Mouse (Mus musculus) intestine, embryonic 16.5 days (tissue): ENCODE results near the gene Tm9sf4. TPM values are rescaled to one million over a fixed set of nuclear protein-coding genes. Genes with fewer than 3 reads are reported as not detected.

Experiments
- ATAC-seq: fragments of 200-750 bp; cut with Nextera tagmentation; 2 replicates; pipeline ENCODE4 v1.8.0; 2017; ENCODE audit warnings: moderate TSS enrichment, moderate library complexity
- H3K27ac ChIP-seq: fragments of 300-500 bp; sonication (generic); 2 replicates; pipeline ENCODE4 v1.5.1; 2014; ENCODE audit warnings: mild to moderate bottlenecking, low read length
- H3K27me3 ChIP-seq: fragments of 300-500 bp; sonication (generic); replicated peaks from 2 replicates; pipeline ENCODE4 v1.6.1; 2014; ENCODE audit warnings: low read length, control low read depth, mixed read lengths; ENCODE audit not compliant: control insufficient read depth, insufficient read depth
- H3K36me3 ChIP-seq: fragments of 300-500 bp; sonication (generic); 2 replicates; pipeline ENCODE4 v1.6.1; 2014; ENCODE audit warnings: low read length, control low read depth; ENCODE audit not compliant: control insufficient read depth, insufficient read depth
- H3K4me1 ChIP-seq: fragments of 300-500 bp; sonication (generic); 2 replicates; pipeline ENCODE4 v1.6.1; 2014; ENCODE audit warnings: low read length, control low read depth, mixed read lengths; ENCODE audit not compliant: control insufficient read depth, insufficient read depth
- H3K4me2 ChIP-seq: fragments of 300-500 bp; sonication (generic); 2 replicates; pipeline ENCODE4 v1.6.1; 2014; ENCODE audit warnings: low read depth, low read length, control low read depth
- H3K4me3 ChIP-seq: fragments of 300-500 bp; sonication (generic); 2 replicates; pipeline ENCODE4 v1.5.1; 2014; ENCODE audit warnings: mild to moderate bottlenecking, low read length
- H3K9ac ChIP-seq: fragments of 300-500 bp; sonication (generic); 2 replicates; pipeline ENCODE4 v1.6.1; 2014; ENCODE audit warnings: low read depth, low read length
- H3K9me3 ChIP-seq: fragments of 300-500 bp; sonication (generic); 2 replicates; pipeline ENCODE4 v1.6.1; 2016; ENCODE audit warnings: low read length, control low read depth; ENCODE audit not compliant: control insufficient read depth
- WGBS: fragments of 180-500 bp; shearing (Covaris S2); extraction: QIAGEN DNeasy Blood & Tissue Kit; methylation state at CpG from one replicate; pipeline ENCODE4 v1.1.7; 2014; 5-methylcytosine and 5-hydroxymethylcytosine counted together
- polyA plus RNA-seq: library from polyadenylated mRNA; unstranded; fragments of >200 nt; fragmentation: Nextera tagmentation; extraction: Ambion mirVana; gene quantifications from 2 replicates; pipeline ENCODE4 v1.2.1, GENCODE M21; 2015

Gene Tm9sf4
- polyA plus RNA-seq, 1 experiment from 2014 or later: 101 TPM

- Histone ChIP-seq H3K4me3 (no peak overlapping the region), H3K36me3 (no peaks in the 10 kb centered on the region), H3K9ac (peak overlapping the region; percentile 43), H3K4me1 (peaks cover 3% of the 10 kb centered on the region; the same call in 1 of the 2 replicates), H3K4me2 (no peak overlapping the region; the same call in 1 of the 2 replicates), H3K27me3 (no peaks in the 10 kb centered on the region), H3K9me3 (no peaks in the 10 kb centered on the region), H3K27ac (peak overlapping the region; percentile 94)
- ATAC-seq: peak; percentile 94
- 38% methylated on average over 3 of the region's 3 CpGs for WGBS
These were observed 57.4 kb downstream of the Tm9sf4 start for GRCm38 (mm10) chr2:153218516-153218915.

- H3K36me3 ChIP-seq: no peaks in the 10 kb centered on the region
- 80% methylated on average over 4 of the region's 4 CpGs for WGBS
- no peak overlapping the region for H3K4me2 ChIP-seq
- no peaks in the 10 kb centered on the region for H3K27me3 ChIP-seq
- peaks cover 14% of the 10 kb centered on the region for H3K4me1 ChIP-seq
- no peak overlapping the region for H3K27ac ChIP-seq
- no peak for ATAC-seq
- no peak overlapping the region for H3K9ac ChIP-seq
- no peaks in the 10 kb centered on the region for H3K9me3 ChIP-seq
- H3K4me3 ChIP-seq: no peak overlapping the region
These were observed 60.5 kb downstream of the Tm9sf4 start for GRCm38 (mm10) chr2:153221620-153222019.

GRCm38 (mm10) chr2:153222130-153222529 is 61.0 kb downstream of the Tm9sf4 start:
- H3K27ac ChIP-seq: no peak overlapping the region
- H3K4me3 ChIP-seq: no peak overlapping the region
- no peaks in the 10 kb centered on the region for H3K27me3 ChIP-seq
- no peaks in the 10 kb centered on the region for H3K9me3 ChIP-seq
- ATAC-seq: no peak
- H3K36me3 ChIP-seq: no peaks in the 10 kb centered on the region
- H3K4me2 ChIP-seq: no peak overlapping the region
- H3K4me1 ChIP-seq: peaks cover 14% of the 10 kb centered on the region
- no peak overlapping the region for H3K9ac ChIP-seq

- no peak overlapping the region for H3K27ac ChIP-seq
- no peak for ATAC-seq
- H3K4me1 ChIP-seq: peaks cover 14% of the 10 kb centered on the region
- H3K4me2 ChIP-seq: no peak overlapping the region
- no peaks in the 10 kb centered on the region for H3K9me3 ChIP-seq
- no peak overlapping the region for H3K9ac ChIP-seq
- H3K36me3 ChIP-seq: no peaks in the 10 kb centered on the region
- H3K4me3 ChIP-seq: no peak overlapping the region
- 96% methylated on average over 2 of the region's 2 CpGs for WGBS
- H3K27me3 ChIP-seq: no peaks in the 10 kb centered on the region
These were observed 61.5 kb downstream of the Tm9sf4 start for GRCm38 (mm10) chr2:153222566-153222965.

- Histone ChIP-seq H3K36me3 (peaks cover 11% of the 10 kb centered on the region), H3K9me3 (no peaks in the 10 kb centered on the region), H3K4me3 (peak within 1 kb of the TSS; percentile 58), H3K9ac (peak within 1 kb of the TSS; percentile 79), H3K27me3 (no peaks in the 10 kb centered on the region), H3K4me1 (peaks cover 14% of the 10 kb centered on the region), H3K4me2 (peak within 1 kb of the TSS; percentile 77), H3K27ac (peak within 1 kb of the TSS; percentile 79)
- 1% methylated on average over 31 of the region's 31 CpGs for WGBS
- ATAC-seq: peak; percentile 41
These were observed 64.0 kb downstream of the Tm9sf4 start, which contains the start of gene Tspyl3 for GRCm38 (mm10) chr2:153224946-153225594. Gene Tspyl3 (minus strand): TSS chr2:153225441.

GRCm38 (mm10) chr2:153225595-153225953 is 64.5 kb downstream of the Tm9sf4 start:
- peaks cover 14% of the 10 kb centered on the region for H3K4me1 ChIP-seq
- H3K4me2 ChIP-seq: peak overlapping the region; percentile 77
- H3K9me3 ChIP-seq: no peaks in the 10 kb centered on the region
- H3K36me3 ChIP-seq: peaks cover 13% of the 10 kb centered on the region
- 5% methylated on average over 3 of the region's 3 CpGs for WGBS
- H3K27me3 ChIP-seq: no peaks in the 10 kb centered on the region
- peak overlapping the region; percentile 58 for H3K4me3 ChIP-seq
- ATAC-seq: peak; percentile 25; the same call in 1 of the 2 replicates
- peak overlapping the region; percentile 79 for H3K27ac ChIP-seq
- H3K9ac ChIP-seq: peak overlapping the region; percentile 79

GRCm38 (mm10) chr2:153227959-153228358 is 66.9 kb downstream of the Tm9sf4 start:
- H3K27ac ChIP-seq: no peak overlapping the region

GRCm38 (mm10) chr2:153228523-153228922 is 67.4 kb downstream of the Tm9sf4 start:
- Histone ChIP-seq H3K4me2 (no peak overlapping the region), H3K27me3 (no peaks in the 10 kb centered on the region), H3K9ac (no peak overlapping the region), H3K4me1 (peaks cover 20% of the 10 kb centered on the region), H3K4me3 (no peak overlapping the region), H3K36me3 (peaks cover 30% of the 10 kb centered on the region), H3K27ac (peak overlapping the region; percentile 0; the same call in 1 of the 2 replicates), H3K9me3 (no peaks in the 10 kb centered on the region)
- 80% methylated on average over 5 of the region's 5 CpGs for WGBS
- no peak for ATAC-seq

More at GRCm38 (mm10) chr2:153227959-153228358, 66.9 kb downstream of the Tm9sf4 start:
- Histone ChIP-seq H3K4me1 (peaks cover 20% of the 10 kb centered on the region), H3K9me3 (no peaks in the 10 kb centered on the region), H3K36me3 (peaks cover 30% of the 10 kb centered on the region), H3K4me3 (no peak overlapping the region), H3K4me2 (no peak overlapping the region), H3K9ac (no peak overlapping the region), H3K27me3 (no peaks in the 10 kb centered on the region)
- 90% methylated on average over 4 of the region's 4 CpGs for WGBS
- peak; percentile 9; the same call in 1 of the 2 replicates for ATAC-seq

- Histone ChIP-seq H3K27me3 (no peaks in the 10 kb centered on the region), H3K9me3 (no peaks in the 10 kb centered on the region), H3K27ac (peak overlapping the region; percentile 98; the same call in 1 of the 2 replicates), H3K4me1 (peaks cover 22% of the 10 kb centered on the region), H3K4me3 (peak overlapping the region; percentile 88), H3K9ac (0 out of 2 replicates have a peak overlapping the region, but pooled peaks have one; percentile 99), H3K4me2 (peak overlapping the region; percentile 66), H3K36me3 (peaks cover 14% of the 10 kb centered on the region)
- WGBS: 64% methylated on average over 4 of the region's 4 CpGs
- ATAC-seq: no peak
These were observed 76.1 kb downstream of the Tm9sf4 start for GRCm38 (mm10) chr2:153237193-153237592.
